In the genomic region with DNA sequence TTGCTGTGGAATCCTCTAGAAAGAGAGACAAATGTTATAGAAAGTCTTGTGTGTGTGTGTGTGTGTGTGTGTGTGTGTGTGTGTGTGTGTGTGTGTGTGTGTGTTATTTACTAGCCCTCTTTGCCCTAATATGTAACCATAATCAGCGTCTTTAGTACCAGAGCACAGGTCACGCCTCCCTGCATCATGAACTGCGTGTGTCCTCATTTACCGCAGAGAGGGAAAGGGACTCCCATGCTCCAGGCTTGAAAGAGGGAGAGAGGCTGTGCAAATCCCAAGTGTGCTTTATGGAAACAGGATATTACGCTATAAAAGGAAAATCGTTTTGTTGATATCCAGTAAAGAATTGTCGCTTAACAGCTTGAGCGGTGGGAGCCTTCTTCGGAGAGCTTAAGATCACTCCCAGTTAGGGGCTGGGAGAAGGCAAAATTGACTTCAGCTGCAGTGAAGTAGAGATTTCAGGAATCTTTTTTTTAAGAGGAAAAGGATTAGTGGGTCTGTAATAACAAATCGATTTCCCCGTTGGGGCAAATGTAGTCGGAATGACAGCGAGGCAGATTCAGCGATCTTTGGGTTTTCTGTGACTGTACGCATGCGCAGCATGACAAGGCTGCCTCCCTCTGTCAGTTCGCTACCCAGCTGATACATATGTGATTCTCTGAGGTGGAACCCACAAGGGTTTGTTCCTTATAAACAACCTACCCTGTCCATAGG, we compare ENCODE assay signal across 8 mouse cellular contexts.
DNase-seq lines count a peak whose midpoint lies in the region; ATAC-seq and TF ChIP-seq lines count a peak whose summit lies in the region.

No protein-coding gene starts in this region.

- H3K36me3 ChIP-seq in heart, embryonic 14.5 days (ENCODE audit: control insufficient read depth, insufficient read depth, low read length), result no peaks in the 10 kb centered on the region

- peak overlapping the region; percentile 61 for H3K4me2 ChIP-seq in heart, embryonic 14.5 days (ENCODE audit: low read length)

- no peaks in the 10 kb centered on the region for H3K27me3 ChIP-seq in cerebellum, adult 2 months (ENCODE audit: control insufficient read depth, insufficient read depth, low read length)
- H3K27me3 ChIP-seq in heart, embryonic 14.5 days (ENCODE audit: control insufficient read depth, insufficient read depth, low read length), result no peaks in the 10 kb centered on the region

- no peak for TF ChIP-seq POLR2A in cerebellum, adult 2 months (IDR thresholded peaks at IDR 0.05; ENCODE audit: borderline replicate concordance, insufficient read depth, low read length)

- peak overlapping the region; percentile 30; the same call in 1 of the 2 replicates for H3K9ac ChIP-seq in heart, embryonic 14.5 days (ENCODE audit: low read length)

- ATAC-seq in heart, embryonic 14.5 days (ENCODE audit: insufficient number of reproducible peaks, insufficient read depth, low FRiP score, low read depth), result no peak

- 41% methylated on average over 17 of the region's 17 CpGs for WGBS in cerebellum, adult 2 months
- 37% methylated on average over 17 of the region's 17 CpGs for WGBS in heart, embryonic 14.5 days

- H3K9me3 ChIP-seq in heart, embryonic 14.5 days (ENCODE audit: control insufficient read depth, low read length), result no peaks in the 10 kb centered on the region

- DNase-seq in cerebellum, adult 2 months, result peak; percentile 25 to 37
- no peak for DNase-seq in cerebellum, adult 11 months
- peak; percentile 38 for DNase-seq in mesoderm, embryonic 11.5 days (ENCODE audit: low read depth, low spot score)
- DNase-seq in layer of hippocampus, adult 9-11 months, result no peak
- no peak for DNase-seq in T-cell, adult 2 months (ENCODE audit: low spot score)
- DNase-seq in kidney, adult 9 months, result no peak

- H3K4me1 ChIP-seq in cerebellum, adult 2 months (ENCODE audit: control insufficient read depth, insufficient read depth, low read length), result no peaks in the 10 kb centered on the region
- no peaks in the 10 kb centered on the region for H3K4me1 ChIP-seq in brown adipose tissue, adult 24 weeks (ENCODE audit: control insufficient read depth, insufficient read depth, insufficient read length, low read length)
- no peaks in the 10 kb centered on the region for H3K4me1 ChIP-seq in heart, embryonic 14.5 days (ENCODE audit: control insufficient read depth in 2 of 2, insufficient read depth in 2 of 2, low read length in 2 of 2)

- no peak overlapping the region for H3K27ac ChIP-seq in cerebellum, adult 2 months (ENCODE audit: insufficient read depth, low read length)
- no peak overlapping the region for H3K27ac ChIP-seq in brown adipose tissue, adult 24 weeks (replicated peaks; ENCODE audit: low read depth, low read length)
- H3K27ac ChIP-seq in heart, embryonic 14.5 days (replicated peaks in 1 of 2; ENCODE audit: control insufficient read depth in 1 of 2, insufficient read depth in 1 of 2, low read depth in 2 of 2, low read length in 2 of 2), result no peak overlapping the region

- TF ChIP-seq CTCF in cerebellum, adult 2 months (IDR thresholded peaks at IDR 0.05; ENCODE audit: borderline replicate concordance, insufficient read depth, low read depth, low read length), result no peak

- H3K4me3 ChIP-seq in cerebellum, adult 2 months (replicated peaks; ENCODE audit: insufficient read depth, low read depth, low read length), result peak overlapping the region; percentile 71
- peak overlapping the region; percentile 34; the same call in 1 of the 2 replicates for H3K4me3 ChIP-seq in brown adipose tissue, adult 24 weeks (ENCODE audit: insufficient read depth, low read depth, low read length)
- peak overlapping the region; percentile 37 to 43 for H3K4me3 ChIP-seq in heart, embryonic 14.5 days (ENCODE audit: control insufficient read depth in 1 of 2, insufficient read depth in 1 of 2, low read depth in 1 of 2, low read length in 2 of 2)

Comparison
In these comparisons a context has a peak if more than half of its experiments do, and no peak if none do; other contexts are left out.
1. DNase-seq: peak in cerebellum, adult 2 months (2 of 2) and mesoderm, embryonic 11.5 days (single experiment); none in cerebellum, adult 11 months (single experiment), layer of hippocampus, adult 9-11 months (single experiment), T-cell, adult 2 months (single experiment) and kidney, adult 9 months (single experiment).
2. Peak in every context shown above with its lines, with median percentiles within 50 percentile points of each other: H3K4me3 ChIP-seq.